Mouse (Mus musculus) embryonic facial prominence, embryonic 14.5 days (tissue): ENCODE measurements around the gene Gm10639. TPM values are rescaled to one million over a fixed set of nuclear protein-coding genes. Genes with fewer than 3 reads are reported as not detected.
"Not testable (repeated sequence)": the region's sequence is repeated elsewhere in the genome, so short reads cannot be mapped to it uniquely, and the experiment has no call there.

Source experiments
- ATAC-seq: fragments of 200-750 bp; cut with Nextera tagmentation; 2 replicates; pipeline ENCODE4 v1.8.0; 2017; ENCODE audit warnings: low read depth, moderate number of reproducible peaks, moderate TSS enrichment
- DNase-seq: peaks from one replicate; pipeline ENCODE4 v3.0.0-alpha.2; 2015; ENCODE audit warnings: low spot score
- H3K27ac ChIP-seq: fragments of 300-500 bp; sonication (generic); replicated peaks from 2 replicates; pipeline ENCODE4 v1.5.1; 2014; ENCODE audit warnings: low read depth, mild to moderate bottlenecking, low read length, moderate library complexity
- H3K27me3 ChIP-seq: fragments of 300-500 bp; sonication (generic); replicated peaks from 2 replicates; pipeline ENCODE4 v1.6.1; 2014; ENCODE audit warnings: low read length; ENCODE audit not compliant: control insufficient read depth, insufficient read depth
- H3K36me3 ChIP-seq: fragments of 300-500 bp; sonication (generic); 2 replicates; pipeline ENCODE4 v1.6.1; 2014; ENCODE audit warnings: low read length, mixed read lengths; ENCODE audit not compliant: control insufficient read depth, insufficient read depth
- H3K4me1 ChIP-seq: fragments of 300-500 bp; sonication (generic); 2 replicates; pipeline ENCODE4 v1.6.1; 2014; ENCODE audit warnings: antibody characterized with exemption, low read length; ENCODE audit not compliant: control insufficient read depth, insufficient read depth
- H3K4me2 ChIP-seq: fragments of 300-500 bp; sonication (generic); 2 replicates; pipeline ENCODE4 v1.6.1; 2014; ENCODE audit warnings: low read depth, mild to moderate bottlenecking, low read length, moderate library complexity, mixed read lengths
- H3K4me3 ChIP-seq: fragments of 300-500 bp; sonication (generic); 2 replicates; pipeline ENCODE4 v1.5.1; 2014; ENCODE audit warnings: low read depth, mild to moderate bottlenecking, low read length
- H3K9ac ChIP-seq: fragments of 300-500 bp; sonication (generic); 2 replicates; pipeline ENCODE4 v1.6.1; 2014; ENCODE audit warnings: low read depth, mild to moderate bottlenecking, low read length, moderate library complexity, mixed read lengths
- H3K9me3 ChIP-seq: fragments of 300-500 bp; sonication (generic); 2 replicates; pipeline ENCODE4 v1.6.1; 2016; ENCODE audit warnings: low read length; ENCODE audit not compliant: control insufficient read depth
- WGBS: fragments of 180-500 bp; shearing (Covaris S2); extraction: QIAGEN DNeasy Blood & Tissue Kit; methylation state at CpG from one replicate; pipeline ENCODE4 v1.1.7; 2014; 5-methylcytosine and 5-hydroxymethylcytosine counted together
- polyA plus RNA-seq: library from polyadenylated mRNA; unstranded; fragments of >200 nt; fragmentation: Nextera tagmentation; extraction: Ambion mirVana; gene quantifications from 2 replicates; pipeline ENCODE4 v1.2.1, GENCODE M21; 2014

The Gm10639 gene
- polyA plus RNA-seq: not detected in 2 replicates

DNA sequence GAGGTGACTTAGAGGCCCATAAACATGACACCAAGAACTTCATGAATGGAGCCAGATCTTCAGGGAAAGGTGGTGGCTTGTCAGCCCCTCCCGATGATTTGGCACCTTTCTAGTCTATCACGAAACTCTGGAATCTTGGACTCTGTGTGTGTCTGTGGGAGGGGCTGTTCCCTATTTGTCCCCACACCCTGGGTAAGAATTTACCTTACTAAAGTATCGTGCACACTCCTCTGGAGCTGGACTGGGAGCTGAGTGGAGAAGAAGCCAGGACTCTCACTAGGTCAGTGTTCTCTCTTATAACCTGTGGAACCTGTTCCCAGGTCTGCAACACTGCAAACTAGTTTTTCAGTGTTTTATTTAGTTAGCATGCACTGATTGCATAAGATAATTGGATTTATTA is at the start of gene Gm10639:
Gene Gm10639 (plus strand): TSS at position 201 of the 400 bp plus-strand sequence.
- 72% methylated on average over 3 of the region's 3 CpGs for WGBS
- not testable (repeated sequence) for H3K4me1 ChIP-seq, H3K9ac ChIP-seq, H3K4me3 ChIP-seq, H3K27me3 ChIP-seq, H3K27ac ChIP-seq, DNase-seq, H3K36me3 ChIP-seq, ATAC-seq, H3K4me2 ChIP-seq, H3K9me3 ChIP-seq

GRCm38 (mm10) chr9:78255683-78256470 is 33.8 kb upstream of the Gm10639 start:
- ATAC-seq, DNase-seq, H3K27ac ChIP-seq, H3K36me3 ChIP-seq, H3K9me3 ChIP-seq, H3K4me3 ChIP-seq, H3K4me1 ChIP-seq, H3K27me3 ChIP-seq, H3K9ac ChIP-seq, H3K4me2 ChIP-seq: not testable (repeated sequence)
- WGBS: 54% methylated on average over 3 of the region's 4 CpGs

DNA sequence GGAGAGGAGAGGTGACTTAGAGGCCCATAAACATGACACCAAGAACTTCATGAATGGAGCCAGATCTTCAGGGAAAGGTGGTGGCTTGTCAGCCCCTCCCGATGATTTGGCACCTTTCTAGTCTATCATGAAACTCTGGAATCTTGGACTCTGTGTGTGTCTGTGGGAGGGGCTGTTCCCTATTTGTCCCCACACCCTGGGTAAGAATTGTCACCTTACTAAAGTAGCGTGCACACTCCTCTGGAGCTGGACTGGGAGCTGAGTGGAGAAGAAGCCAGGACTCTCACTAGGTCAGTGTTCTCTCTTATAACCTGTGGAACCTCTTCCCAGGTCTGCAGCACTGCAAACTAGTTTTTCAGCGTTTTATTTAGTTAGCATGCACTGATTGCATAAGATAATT is 32.8 kb upstream of the Gm10639 start, which contains the start of gene Gm3776:
Gene Gm3776 (plus strand): TSS at position 216 of the 400 bp plus-strand sequence.
- not testable (repeated sequence) for H3K4me2 ChIP-seq, H3K9ac ChIP-seq, H3K4me3 ChIP-seq, DNase-seq, H3K27me3 ChIP-seq, H3K4me1 ChIP-seq, H3K27ac ChIP-seq, H3K36me3 ChIP-seq, H3K9me3 ChIP-seq, ATAC-seq
- WGBS: 80% methylated on average over 1 of the region's 3 CpGs

DNA sequence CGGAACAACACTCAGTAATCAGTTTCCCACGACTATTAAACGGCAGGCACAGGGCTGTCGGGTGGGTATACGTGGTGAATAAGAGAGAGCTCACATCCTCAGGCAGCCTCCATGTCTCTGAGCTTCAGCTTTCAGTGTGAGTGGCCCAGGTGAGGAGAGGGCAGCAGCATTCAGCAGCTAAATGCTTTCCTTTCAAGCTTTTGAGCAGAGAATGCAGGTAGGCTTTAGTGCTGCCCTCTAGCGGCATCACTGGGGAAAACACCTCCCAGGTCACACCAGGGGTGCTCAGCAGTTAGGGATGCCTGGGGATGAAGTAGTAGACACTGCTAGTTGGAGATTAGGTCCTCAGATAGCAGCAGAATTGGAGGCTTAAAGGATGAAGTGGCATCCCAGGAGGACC is 30.0 kb upstream of the Gm10639 start:
- not testable (repeated sequence) for H3K4me2 ChIP-seq, H3K9me3 ChIP-seq, ATAC-seq, H3K27ac ChIP-seq, H3K27me3 ChIP-seq, H3K36me3 ChIP-seq, H3K4me3 ChIP-seq, H3K4me1 ChIP-seq, H3K9ac ChIP-seq, DNase-seq
- 0% methylated on average over 1 of the region's 6 CpGs for WGBS

- H3K9ac ChIP-seq, H3K36me3 ChIP-seq, H3K4me2 ChIP-seq, H3K4me1 ChIP-seq, H3K27me3 ChIP-seq, H3K4me3 ChIP-seq, H3K27ac ChIP-seq, DNase-seq, ATAC-seq, H3K9me3 ChIP-seq: not testable (repeated sequence)
- 76% methylated on average over 3 of the region's 3 CpGs for WGBS
Measured at GRCm38 (mm10) chr9:78270945-78271344, 18.8 kb upstream of the Gm10639 start.

DNA sequence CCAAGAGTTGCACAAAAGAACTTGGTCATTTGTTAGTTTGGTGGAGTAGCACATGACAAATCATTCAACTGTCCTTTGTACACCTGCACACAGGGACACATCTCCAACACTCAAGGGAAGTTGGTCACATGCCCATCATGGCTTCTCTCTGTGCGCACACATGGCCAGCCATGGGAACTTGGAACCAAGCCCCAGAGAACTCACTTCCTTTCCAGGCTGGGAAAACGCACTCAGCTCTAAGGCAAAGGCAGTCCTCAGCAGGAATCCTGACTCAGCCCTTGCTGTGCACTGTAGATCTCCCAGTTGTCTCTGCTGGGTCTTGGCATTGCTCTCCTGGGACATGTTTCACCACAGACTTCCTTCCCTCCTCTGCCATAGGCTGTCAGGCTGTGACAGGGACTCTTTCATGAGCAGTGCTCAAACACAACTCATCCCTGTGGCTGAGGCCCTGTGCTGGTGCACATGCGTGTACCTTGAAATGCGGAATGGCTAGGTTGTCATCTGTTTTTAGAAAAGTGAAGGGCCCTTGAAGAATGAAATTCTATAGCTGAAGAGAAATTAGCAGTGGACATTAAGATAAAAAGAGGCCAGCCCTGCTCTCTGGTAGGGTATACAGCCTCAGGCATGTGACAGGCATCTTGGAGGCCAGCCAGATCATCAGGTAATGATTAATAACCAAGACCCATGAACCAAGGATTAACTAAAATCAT is 7.6 kb upstream of the Gm10639 start:
- not testable (repeated sequence) for H3K9me3 ChIP-seq, H3K4me1 ChIP-seq, ATAC-seq, H3K27ac ChIP-seq, H3K4me3 ChIP-seq, H3K4me2 ChIP-seq, H3K9ac ChIP-seq, H3K36me3 ChIP-seq, DNase-seq, H3K27me3 ChIP-seq
- WGBS: 68% methylated on average over 3 of the region's 4 CpGs

DNA sequence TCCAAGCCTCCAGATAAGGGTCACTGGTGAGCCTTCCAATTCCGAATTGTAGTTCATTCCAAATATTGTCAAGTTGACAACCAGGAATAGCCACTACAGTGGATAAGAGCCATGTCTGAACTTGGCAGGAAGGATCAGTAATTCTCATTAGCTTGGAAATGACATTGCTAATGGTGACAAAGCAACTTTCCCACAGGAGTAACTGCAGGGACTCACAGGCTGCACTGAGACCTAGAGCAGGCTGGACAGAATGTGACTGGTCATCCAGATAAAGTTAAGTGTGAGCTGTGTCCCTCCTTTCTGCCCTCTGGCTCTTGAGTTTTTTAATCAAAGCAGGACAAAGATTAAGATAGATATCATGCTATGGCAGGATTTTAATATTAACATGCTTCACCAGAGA is 660 bp upstream of the Gm10639 start:
- H3K27me3 ChIP-seq, H3K9ac ChIP-seq, H3K9me3 ChIP-seq, H3K36me3 ChIP-seq, ATAC-seq, H3K4me3 ChIP-seq, H3K4me2 ChIP-seq, DNase-seq, H3K27ac ChIP-seq, H3K4me1 ChIP-seq: not testable (repeated sequence)
- WGBS: 60% methylated on average over 1 of the region's 1 CpGs

DNA sequence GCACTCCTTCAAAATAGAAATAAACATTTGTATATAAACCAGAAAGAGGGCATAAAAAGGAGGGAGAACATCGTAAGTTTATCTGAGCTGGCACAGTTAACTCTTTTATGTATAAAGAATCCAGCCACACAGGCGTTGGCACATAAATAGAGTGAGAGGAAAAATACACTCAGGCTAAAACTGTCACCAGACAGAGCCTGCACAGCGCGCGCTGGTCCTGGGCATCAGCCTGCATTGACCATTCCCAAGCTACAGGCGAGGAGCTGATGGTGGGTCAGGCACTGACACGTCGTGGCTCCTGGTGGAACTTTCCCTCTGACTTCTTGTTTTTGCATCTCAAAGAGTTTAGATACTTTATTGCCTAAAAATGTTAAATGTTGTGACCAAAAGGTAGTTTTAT is 2.7 kb downstream of the Gm10639 start:
- not testable (repeated sequence) for H3K9ac ChIP-seq, ATAC-seq, H3K9me3 ChIP-seq, H3K4me2 ChIP-seq, H3K36me3 ChIP-seq, H3K4me1 ChIP-seq, DNase-seq, H3K27me3 ChIP-seq, H3K27ac ChIP-seq, H3K4me3 ChIP-seq
- WGBS: 89% methylated on average over 8 of the region's 8 CpGs
